Mouse (Mus musculus) layer of hippocampus, adult 9-11 months (tissue): ENCODE data around the gene Tmod3.
"Not testable (repeated sequence)": the region's sequence is repeated elsewhere in the genome, so short reads cannot be mapped to it uniquely, and the experiment has no call there.

Source experiments
- DNase-seq: peaks from one replicate; pipeline ENCODE4 v3.0.0; 2022

Gene Tmod3

GRCm38 (mm10) chr9:75488255-75488654, 71.2 kb downstream of the Tmod3 start:
- DNase-seq, result not testable (repeated sequence)

DNA sequence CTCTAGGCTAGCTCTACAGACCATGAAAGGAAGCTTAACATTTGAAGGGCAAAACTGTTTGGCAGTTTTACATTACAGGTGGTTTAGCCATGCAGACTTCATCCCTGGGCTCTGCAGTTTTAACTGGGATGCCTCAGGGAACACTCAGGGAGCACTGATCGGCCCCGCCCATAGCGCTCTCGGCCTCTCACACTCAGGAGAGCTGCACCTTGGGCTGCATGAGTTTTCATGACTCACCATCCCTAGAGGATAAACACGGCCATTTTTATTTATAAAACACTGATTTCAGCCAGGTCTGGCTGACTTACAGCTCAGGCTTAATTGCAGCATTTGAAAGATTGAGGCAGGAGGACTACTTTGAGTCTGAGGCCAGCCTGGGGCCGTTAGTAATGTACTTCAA, 74.2 kb downstream of the Tmod3 start:
- DNase-seq, result no peak

DNA sequence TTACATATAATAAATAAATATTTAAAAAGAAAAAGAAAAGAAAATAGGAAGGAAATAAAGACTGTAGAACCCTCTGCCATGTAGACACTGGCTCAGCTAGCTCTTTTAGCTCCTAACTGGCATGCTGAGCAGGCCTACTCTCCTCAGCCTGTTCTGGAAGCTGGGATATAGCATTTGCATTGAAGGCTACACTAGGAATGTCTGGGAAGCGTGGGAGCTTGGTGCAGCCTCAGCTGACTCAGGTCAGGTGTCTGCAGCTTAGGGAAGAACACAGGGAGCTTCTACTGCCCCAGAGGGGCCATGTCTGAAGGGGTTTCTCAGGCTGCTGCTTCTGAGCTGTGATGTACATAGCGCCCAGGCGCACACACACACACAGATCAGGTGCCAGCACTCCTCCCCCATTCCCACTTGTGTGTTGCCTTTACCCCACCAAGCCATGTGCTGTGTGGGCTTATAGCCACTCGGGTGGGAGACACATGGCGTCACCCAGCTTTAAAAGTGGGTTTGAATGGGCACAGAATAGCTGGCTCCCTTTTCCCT, 78.9 kb downstream of the Tmod3 start:
- no peak for DNase-seq

DNA sequence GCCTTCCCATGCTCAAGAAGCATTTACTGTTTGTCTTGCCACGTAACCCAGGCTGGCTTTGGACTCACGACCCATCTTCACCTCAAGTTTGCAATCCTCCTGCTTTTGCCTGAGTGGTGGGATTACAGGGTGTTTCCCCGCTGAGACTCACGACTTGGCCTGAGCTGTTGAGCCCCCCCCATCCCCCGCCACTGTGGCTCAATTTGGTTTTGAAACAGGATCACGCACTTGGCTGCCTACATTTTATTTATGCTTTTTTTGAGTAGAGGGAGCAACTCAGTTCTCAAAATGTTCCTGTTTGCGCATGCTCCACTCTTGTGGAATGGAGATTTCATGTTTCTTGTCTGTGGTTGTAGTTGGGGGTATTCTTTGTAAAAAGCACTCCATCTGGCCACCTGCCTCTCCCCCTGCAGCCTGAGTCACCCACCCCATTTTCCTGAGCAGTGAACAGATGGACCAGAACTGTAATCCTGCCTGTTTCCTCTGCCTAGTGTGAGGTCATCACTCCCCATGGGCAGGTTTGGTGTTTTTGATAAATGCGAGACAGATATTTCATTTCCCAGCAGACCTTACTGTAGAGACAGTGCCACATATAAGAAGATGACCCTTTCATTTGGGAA, 80.2 kb downstream of the Tmod3 start:
- peak; percentile 61 for DNase-seq

GRCm38 (mm10) chr9:75477212-75477611, 82.2 kb downstream of the Tmod3 start:
- no peak for DNase-seq

DNA sequence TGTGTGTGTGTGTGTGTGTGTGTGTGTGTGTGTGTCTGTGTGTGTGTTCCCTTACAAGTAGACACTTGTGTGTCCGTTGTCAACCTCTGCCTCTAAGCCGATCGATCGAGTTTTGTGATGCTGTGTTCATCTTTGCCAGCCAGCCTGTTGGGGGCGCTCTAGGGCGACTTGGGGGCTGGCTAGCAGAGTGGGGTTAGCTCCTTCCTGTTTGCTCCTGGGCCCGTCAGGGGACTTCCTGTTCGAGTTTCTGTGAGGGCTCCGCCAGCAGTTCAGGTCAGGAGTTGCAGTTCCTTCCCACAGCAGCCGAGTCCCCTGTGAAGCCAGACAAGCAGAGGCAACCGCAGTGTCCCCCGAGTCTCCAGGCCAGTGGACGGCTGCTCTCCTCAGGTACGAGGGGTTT, 91.2 kb downstream of the Tmod3 start:
- DNase-seq, result no peak

GRCm38 (mm10) chr9:75467581-75467980, 91.9 kb downstream of the Tmod3 start:
- DNase-seq, result no peak

- DNase-seq, result no peak
Observed at GRCm38 (mm10) chr9:75466641-75467040, 92.8 kb downstream of the Tmod3 start.

GRCm38 (mm10) chr9:75465856-75466255, 93.6 kb downstream of the Tmod3 start:
- no peak for DNase-seq

GRCm38 (mm10) chr9:75463050-75463660, 96.3 kb downstream of the Tmod3 start:
- DNase-seq, result peak; percentile 53

DNA sequence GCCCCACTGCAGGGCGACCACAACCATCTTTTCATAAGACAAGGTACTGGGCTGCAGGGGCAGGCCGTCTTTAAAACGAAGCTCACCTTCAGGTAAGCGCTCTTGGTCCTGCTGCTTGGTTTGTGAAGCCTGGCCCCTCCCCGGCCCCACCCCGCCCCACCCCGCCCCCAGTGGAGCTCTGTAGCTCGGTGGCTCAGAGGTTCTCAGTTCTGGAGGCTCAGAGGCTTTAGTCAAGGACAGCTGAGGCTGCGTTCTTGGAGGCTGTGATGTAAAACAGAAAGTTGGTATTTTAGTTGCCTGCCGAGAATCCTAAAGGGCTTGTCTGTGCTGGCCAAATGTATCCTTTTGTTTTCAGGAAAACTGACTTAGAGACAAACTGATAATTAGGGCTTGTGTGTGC, 103.8 kb downstream of the Tmod3 start:
- no peak for DNase-seq

GRCm38 (mm10) chr9:75453994-75454393, 105.5 kb downstream of the Tmod3 start:
- DNase-seq, result no peak

DNA sequence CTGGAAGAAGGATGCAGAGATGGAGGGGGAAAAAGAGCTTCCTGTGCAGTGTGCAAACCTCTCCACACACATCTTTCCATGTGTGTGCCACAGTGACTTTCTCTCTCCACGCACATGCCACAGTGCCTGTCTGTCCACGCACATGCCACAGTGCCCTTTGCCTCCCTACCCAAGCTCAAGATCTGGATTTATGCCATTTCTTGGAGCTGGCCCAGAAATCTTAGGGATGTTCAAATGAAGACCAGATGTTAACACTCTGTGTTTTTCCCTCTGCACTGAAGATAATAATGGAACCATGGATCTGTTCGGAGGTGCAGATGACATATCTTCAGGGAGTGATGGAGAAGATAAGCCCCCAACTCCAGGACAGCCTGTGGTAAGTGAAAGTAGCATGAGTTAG, 111.4 kb downstream of the Tmod3 start:
- DNase-seq, result no peak
